Mouse (Mus musculus) stomach, embryonic 15.5 days (tissue): ENCODE measurements at regions not wholly inside any gene's neighbourhood (a gene's known extent, or its start where the extent isn't known, plus 50 kb on each side); places are given as distances from the start of the nearest gene placed in this dataset.

Source experiments
- ATAC-seq: fragments of 200-750 bp; cut with Nextera tagmentation; 2 replicates; pipeline ENCODE4 v1.8.0; 2017; ENCODE audit warnings: low read depth, moderate number of reproducible peaks, moderate TSS enrichment; ENCODE audit not compliant: insufficient read depth, low FRiP score
- H3K27ac ChIP-seq: fragments of 300-500 bp; sonication (generic); 2 replicates; pipeline ENCODE4 v1.5.1; 2015; ENCODE audit warnings: mild to moderate bottlenecking, inconsistent platforms
- H3K27me3 ChIP-seq: fragments of 300-500 bp; sonication (generic); replicated peaks from 2 replicates; pipeline ENCODE4 v1.6.1; 2015; ENCODE audit warnings: inconsistent platforms
- H3K36me3 ChIP-seq: fragments of 300-500 bp; sonication (generic); 2 replicates; pipeline ENCODE4 v1.6.1; 2015; ENCODE audit warnings: inconsistent platforms
- H3K4me1 ChIP-seq: fragments of 300-500 bp; sonication (generic); 2 replicates; pipeline ENCODE4 v1.6.1; 2015; ENCODE audit warnings: inconsistent platforms
- H3K4me2 ChIP-seq: fragments of 300-500 bp; sonication (generic); 2 replicates; pipeline ENCODE4 v1.6.1; 2015; ENCODE audit warnings: mild to moderate bottlenecking, inconsistent platforms
- H3K4me3 ChIP-seq: fragments of 300-500 bp; sonication (generic); replicated peaks from 2 replicates; pipeline ENCODE4 v1.5.1; 2015; ENCODE audit warnings: inconsistent platforms
- H3K9ac ChIP-seq: fragments of 300-500 bp; sonication (generic); 2 replicates; pipeline ENCODE4 v1.6.1; 2015; ENCODE audit warnings: inconsistent platforms
- H3K9me3 ChIP-seq: fragments of 300-500 bp; sonication (generic); 2 replicates; pipeline ENCODE4 v1.6.1; 2016; ENCODE audit warnings: inconsistent platforms
- WGBS: fragments of 180-500 bp; shearing (Covaris S2); methylation state at CpG from one replicate; pipeline ENCODE4 v1.1.7; 2015; 5-methylcytosine and 5-hydroxymethylcytosine counted together

- Histone ChIP-seq H3K4me3 (no peak overlapping the region), H3K4me2 (no peak overlapping the region), H3K9me3 (no peaks in the 10 kb centered on the region), H3K9ac (no peak overlapping the region), H3K27me3 (no peaks in the 10 kb centered on the region), H3K27ac (no peak overlapping the region), H3K36me3 (no peaks in the 10 kb centered on the region), H3K4me1 (no peaks in the 10 kb centered on the region)
- WGBS, result 33% methylated on average over 4 of the region's 4 CpGs
- no peak for ATAC-seq
These were observed 108.0 kb upstream of the Rcn1 start for GRCm38 (mm10) chr2:105507160-105507559.

GRCm38 (mm10) chr2:105510816-105511215, 111.7 kb upstream of the Rcn1 start:
- Histone ChIP-seq H3K9me3 (no peaks in the 10 kb centered on the region), H3K4me3 (no peak overlapping the region), H3K27me3 (no peaks in the 10 kb centered on the region), H3K27ac (no peak overlapping the region), H3K36me3 (no peaks in the 10 kb centered on the region), H3K4me1 (no peaks in the 10 kb centered on the region), H3K4me2 (no peak overlapping the region), H3K9ac (no peak overlapping the region)
- WGBS, result 79% methylated on average over 4 of the region's 4 CpGs
- ATAC-seq, result no peak

GRCm38 (mm10) chr2:105511690-105512089, 112.6 kb upstream of the Rcn1 start:
- WGBS, result 62% methylated on average over 4 of the region's 4 CpGs
- Histone ChIP-seq H3K27ac (no peak overlapping the region), H3K9me3 (no peaks in the 10 kb centered on the region), H3K4me1 (no peaks in the 10 kb centered on the region), H3K4me2 (no peak overlapping the region), H3K27me3 (no peaks in the 10 kb centered on the region), H3K36me3 (no peaks in the 10 kb centered on the region), H3K4me3 (no peak overlapping the region), H3K9ac (no peak overlapping the region)
- no peak for ATAC-seq

GRCm38 (mm10) chr2:105514226-105514625, 115.1 kb upstream of the Rcn1 start:
- Histone ChIP-seq H3K4me1 (no peaks in the 10 kb centered on the region), H3K36me3 (no peaks in the 10 kb centered on the region), H3K27ac (no peak overlapping the region), H3K9me3 (no peaks in the 10 kb centered on the region), H3K27me3 (no peaks in the 10 kb centered on the region), H3K4me3 (no peak overlapping the region), H3K9ac (no peak overlapping the region), H3K4me2 (no peak overlapping the region)
- no peak for ATAC-seq
- 80% methylated on average over 1 of the region's 1 CpGs for WGBS

- no peak overlapping the region for H3K4me3 ChIP-seq
- 79% methylated on average over 3 of the region's 3 CpGs for WGBS
- no peaks in the 10 kb centered on the region for H3K27me3 ChIP-seq
- ATAC-seq, result no peak
- H3K4me2 ChIP-seq, result no peak overlapping the region
- no peak overlapping the region for H3K27ac ChIP-seq
- no peaks in the 10 kb centered on the region for H3K36me3 ChIP-seq
- no peaks in the 10 kb centered on the region for H3K9me3 ChIP-seq
- no peak overlapping the region for H3K9ac ChIP-seq
- no peaks in the 10 kb centered on the region for H3K4me1 ChIP-seq
These were observed 115.8 kb upstream of the Rcn1 start for GRCm38 (mm10) chr2:105514881-105515280.

- 87% methylated on average over 3 of the region's 3 CpGs for whole genome bisulfite sequencing
- no peaks in the 10 kb centered on the region for H3K4me1 ChIP-seq
- no peak overlapping the region for H3K4me3 ChIP-seq
- H3K27me3 ChIP-seq, result no peaks in the 10 kb centered on the region
- no peaks in the 10 kb centered on the region for H3K36me3 ChIP-seq
- no peaks in the 10 kb centered on the region for H3K9me3 ChIP-seq
- no peak overlapping the region for H3K27ac ChIP-seq
- ATAC-seq, result no peak
- H3K4me2 ChIP-seq, result no peak overlapping the region
- H3K9ac ChIP-seq, result no peak overlapping the region
These were observed 116.2 kb upstream of the Rcn1 start for GRCm38 (mm10) chr2:105515326-105515725.

GRCm38 (mm10) chr2:105516267-105517133, 117.4 kb upstream of the Rcn1 start:
- Histone ChIP-seq H3K36me3 (no peaks in the 10 kb centered on the region), H3K4me1 (no peaks in the 10 kb centered on the region), H3K9ac (no peak overlapping the region), H3K4me2 (no peak overlapping the region), H3K27me3 (no peaks in the 10 kb centered on the region), H3K9me3 (no peaks in the 10 kb centered on the region), H3K27ac (no peak overlapping the region), H3K4me3 (no peak overlapping the region)
- WGBS, result 57% methylated on average over 6 of the region's 6 CpGs
- no peak for ATAC-seq

GRCm38 (mm10) chr2:105521841-105522240, 122.7 kb upstream of the Rcn1 start:
- Histone ChIP-seq H3K36me3 (no peaks in the 10 kb centered on the region), H3K27ac (no peak overlapping the region), H3K4me2 (no peak overlapping the region), H3K4me3 (no peak overlapping the region), H3K9me3 (no peaks in the 10 kb centered on the region), H3K9ac (no peak overlapping the region), H3K27me3 (no peaks in the 10 kb centered on the region; the same call in 1 of the 2 replicates), H3K4me1 (no peaks in the 10 kb centered on the region)
- WGBS, result 30% methylated on average over 4 of the region's 4 CpGs
- ATAC-seq, result no peak

- Histone ChIP-seq H3K4me3 (no peak overlapping the region), H3K27ac (no peak overlapping the region), H3K4me2 (no peak overlapping the region), H3K9ac (no peak overlapping the region), H3K27me3 (no peaks in the 10 kb centered on the region; the same call in 1 of the 2 replicates), H3K9me3 (no peaks in the 10 kb centered on the region), H3K4me1 (no peaks in the 10 kb centered on the region), H3K36me3 (no peaks in the 10 kb centered on the region)
- 10% methylated on average over 5 of the region's 5 CpGs for WGBS
- ATAC-seq, result no peak
These were observed 124.2 kb upstream of the Rcn1 start for GRCm38 (mm10) chr2:105523297-105523802.

- WGBS, result 74% methylated on average over 7 of the region's 7 CpGs
- Histone ChIP-seq H3K9ac (no peak overlapping the region), H3K36me3 (no peaks in the 10 kb centered on the region), H3K27ac (no peak overlapping the region), H3K27me3 (no peaks in the 10 kb centered on the region; the same call in 1 of the 2 replicates), H3K4me1 (no peaks in the 10 kb centered on the region), H3K4me3 (no peak overlapping the region), H3K9me3 (no peaks in the 10 kb centered on the region), H3K4me2 (no peak overlapping the region)
- no peak for ATAC-seq
These were observed 126.0 kb upstream of the Rcn1 start for GRCm38 (mm10) chr2:105525111-105525610.

- Histone ChIP-seq H3K9me3 (no peaks in the 10 kb centered on the region), H3K4me1 (no peaks in the 10 kb centered on the region), H3K36me3 (no peaks in the 10 kb centered on the region), H3K4me3 (no peak overlapping the region), H3K9ac (no peak overlapping the region), H3K27ac (no peak overlapping the region), H3K27me3 (no peaks in the 10 kb centered on the region; the same call in 1 of the 2 replicates), H3K4me2 (no peak overlapping the region)
- 86% methylated on average over 8 of the region's 8 CpGs for WGBS
- no peak for ATAC-seq
These were observed 129.4 kb upstream of the Rcn1 start for GRCm38 (mm10) chr2:105528535-105528934.

- Histone ChIP-seq H3K27ac (no peak overlapping the region), H3K4me3 (no peak overlapping the region), H3K9me3 (no peaks in the 10 kb centered on the region), H3K4me2 (no peak overlapping the region), H3K36me3 (no peaks in the 10 kb centered on the region), H3K4me1 (no peaks in the 10 kb centered on the region), H3K27me3 (no peaks in the 10 kb centered on the region), H3K9ac (no peak overlapping the region)
- ATAC-seq, result no peak
- WGBS, result 33% methylated on average over 13 of the region's 13 CpGs
These were observed 124.6 kb upstream of the Pax6 start for GRCm38 (mm10) chr2:105544099-105544498.
